Mouse (Mus musculus) left cerebral cortex, postnatal 4 days (tissue): Measurements from ENCODE around the gene Cbr4. TPM values are rescaled to one million over a fixed set of nuclear protein-coding genes. Genes with fewer than 3 reads are reported as not detected.

Source experiments
- DNase-seq: peaks from one replicate; pipeline ENCODE4 v3.0.0-alpha.2; 2022
- intact Hi-C: fragments of 180-260 bp; cut with DNase I; formaldehyde crosslinking; loops from one replicate; pipeline ENCODE4 v1.15.1; 2025
- total RNA-seq, 2 experiments: library from RNA; stranded (reverse); gene quantifications; 2 replicates each; pipeline ENCODE4 v1.2.3; 2021

Gene Cbr4
- 10 to 100 TPM; 12.5 to 14.0 TPM for total RNA-seq

- DNase-seq = peak; percentile 84
- intact Hi-C loops = loop anchor here (10.0 kb wide), 1 partner anchor 263 kb away; the partner anchor contains the start of gene Sh3rf1
These were observed at the start of gene Cbr4 for GRCm38 (mm10) chr8:61487597-61488156. Gene Cbr4, plus strand, starts transcription at chr8:61487734.

DNA sequence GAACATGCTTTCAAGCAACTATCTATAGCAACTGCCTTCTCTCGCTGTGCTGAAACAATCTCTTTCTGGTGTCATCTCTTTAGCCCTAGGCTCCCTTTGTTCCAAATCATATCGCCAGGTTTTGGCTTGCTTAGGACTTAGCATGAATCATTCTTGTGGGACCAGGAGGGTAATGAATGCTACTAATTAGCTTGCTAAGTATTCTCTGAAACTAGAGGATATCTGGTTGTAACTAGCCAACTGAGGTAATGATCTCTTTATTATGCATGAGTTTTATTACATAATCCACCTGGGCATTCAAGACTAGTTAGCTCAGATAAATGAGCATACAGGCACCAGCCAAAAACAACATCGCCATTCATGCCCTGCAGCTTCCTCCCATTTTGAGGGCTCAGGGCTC is 44.5 kb upstream of the Cbr4 start:
- DNase-seq = no peak
- intact Hi-C loops = no loop called here

GRCm38 (mm10) chr8:61444358-61444757 is 43.2 kb upstream of the Cbr4 start:
- intact Hi-C loops = no loop called here
- no peak for DNase-seq

GRCm38 (mm10) chr8:61446329-61446728 is 41.2 kb upstream of the Cbr4 start:
- intact Hi-C loops = no loop called here
- no peak for DNase-seq

DNA sequence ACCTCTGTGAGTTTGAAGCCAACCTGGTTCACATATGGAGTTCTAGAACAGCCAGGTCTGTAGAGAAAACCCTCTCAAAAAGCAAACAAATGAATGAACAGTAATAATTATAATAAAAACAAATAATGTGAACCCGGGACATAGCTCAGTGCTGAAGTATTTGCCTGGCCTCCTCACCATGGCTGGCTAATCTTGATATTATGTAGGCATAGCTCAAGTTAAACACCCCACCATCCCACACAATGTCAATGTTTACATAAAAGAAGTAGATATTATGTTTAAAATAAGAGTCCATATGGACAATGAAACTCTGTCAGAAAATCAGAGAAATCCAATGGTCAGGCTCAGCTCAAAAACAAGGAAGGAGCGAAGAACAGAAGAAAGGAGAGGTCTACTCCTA is 39.4 kb upstream of the Cbr4 start:
- DNase-seq = no peak

DNA sequence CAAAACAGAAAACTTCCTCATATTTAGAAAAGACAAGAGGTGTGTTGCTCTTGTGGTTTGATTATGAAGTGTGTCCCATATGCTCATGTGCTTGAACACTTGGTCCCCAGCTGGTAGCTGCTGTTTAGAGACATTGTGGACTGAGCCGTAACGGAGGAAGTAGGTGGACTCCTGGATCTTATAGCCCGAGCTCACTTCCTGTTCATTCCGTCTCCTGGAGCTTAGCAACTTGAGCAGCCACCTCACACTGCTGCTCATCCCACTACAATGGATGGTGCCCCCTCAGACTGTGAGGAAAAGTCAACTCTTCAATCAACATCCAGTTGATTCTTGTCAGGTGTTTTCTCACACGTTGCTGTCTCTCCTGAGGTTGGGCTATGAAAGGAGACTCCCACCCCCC is 38.7 kb upstream of the Cbr4 start:
- intact Hi-C loops = no loop called here
- no peak for DNase-seq

More for the DNA sequence above, 39.4 kb upstream of the Cbr4 start:
- intact Hi-C loops = no loop called here

DNA sequence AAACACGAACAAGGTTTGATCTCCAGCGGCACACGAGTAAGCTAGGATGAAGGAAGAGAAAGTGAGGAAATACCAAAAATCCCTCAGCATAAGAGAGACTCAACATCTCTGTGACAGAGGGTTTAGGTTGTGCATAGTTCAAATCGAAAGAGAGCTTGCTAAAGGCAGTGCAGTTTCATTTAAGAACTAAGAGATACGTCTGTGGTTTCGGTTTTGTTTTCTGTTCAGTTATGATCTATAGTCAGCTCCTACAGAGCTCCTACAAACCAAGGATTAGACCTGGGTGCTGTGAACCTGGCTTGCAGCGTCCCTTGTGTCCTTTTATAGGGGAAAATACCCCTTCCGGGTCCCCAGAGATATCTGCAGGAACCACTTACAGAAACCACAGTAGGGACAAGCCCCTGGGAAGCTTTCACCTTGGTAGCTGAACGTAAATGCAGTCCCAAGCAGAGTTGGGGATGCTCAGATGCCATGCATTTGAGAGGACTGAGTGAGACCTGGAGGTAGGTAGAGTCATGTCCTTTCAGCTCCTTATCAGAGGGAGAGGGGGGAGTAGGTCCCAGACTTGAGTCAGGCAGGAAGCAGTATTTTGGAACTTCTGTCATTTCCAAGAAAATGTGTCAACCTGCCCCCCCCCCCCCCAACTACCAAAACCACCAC is 36.5 kb upstream of the Cbr4 start:
- DNase-seq = no peak
- intact Hi-C loops = no loop called here

DNA sequence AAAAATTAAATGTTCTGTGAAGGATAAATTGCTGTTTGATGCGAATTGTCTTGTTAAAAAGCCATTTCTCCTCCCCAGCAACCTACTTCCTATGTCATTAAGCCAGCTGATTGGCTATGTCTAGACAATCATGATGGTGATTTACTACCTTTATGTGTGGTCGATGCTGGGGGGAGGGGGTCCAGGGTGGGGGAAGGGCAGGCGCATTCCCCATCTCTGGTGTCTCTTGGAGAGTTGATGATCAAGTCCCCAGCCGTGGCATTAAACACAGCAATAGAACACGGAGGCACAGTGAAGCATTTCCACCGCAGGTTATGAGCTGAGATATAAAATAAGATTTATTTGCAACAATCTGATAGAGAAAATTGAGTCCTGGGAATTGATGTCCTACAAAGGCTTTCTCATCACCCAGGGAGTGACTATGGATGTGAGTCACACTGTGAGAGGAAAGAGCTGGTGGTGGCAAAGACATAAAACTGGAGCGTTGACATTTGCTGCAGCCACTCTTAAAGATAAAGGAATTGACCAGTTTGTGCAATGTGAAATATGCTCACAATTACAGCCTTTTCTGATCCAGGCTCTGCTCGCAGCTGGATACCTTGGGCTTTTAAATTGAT is 35.7 kb upstream of the Cbr4 start:
- intact Hi-C loops = no loop called here
- DNase-seq = no peak

DNA sequence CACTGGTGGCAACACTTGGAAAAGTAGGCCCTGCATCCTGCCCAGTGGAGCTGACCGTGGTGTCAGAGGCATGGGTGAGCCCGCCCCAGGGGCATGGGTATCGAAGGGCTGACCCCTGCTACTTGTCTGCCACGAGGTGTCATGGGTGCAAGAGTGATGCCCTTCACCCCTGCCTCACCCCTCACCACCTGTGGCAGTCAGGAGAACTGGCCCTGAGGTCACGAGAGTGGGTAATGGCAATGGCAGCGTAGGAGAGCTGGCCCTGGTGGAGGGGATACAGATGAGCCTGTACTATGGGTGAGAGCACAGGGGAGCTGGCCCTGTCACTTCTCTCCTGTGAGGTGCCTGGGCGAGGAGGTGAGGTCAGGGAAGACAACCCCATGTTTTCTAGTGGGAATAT is 27.8 kb upstream of the Cbr4 start:
- intact Hi-C loops = no loop called here

GRCm38 (mm10) chr8:61462221-61462620 is 25.3 kb upstream of the Cbr4 start:
- intact Hi-C loops = no loop called here
- no peak for DNase-seq

More for the DNA sequence above, 27.8 kb upstream of the Cbr4 start:
- no peak for DNase-seq

DNA sequence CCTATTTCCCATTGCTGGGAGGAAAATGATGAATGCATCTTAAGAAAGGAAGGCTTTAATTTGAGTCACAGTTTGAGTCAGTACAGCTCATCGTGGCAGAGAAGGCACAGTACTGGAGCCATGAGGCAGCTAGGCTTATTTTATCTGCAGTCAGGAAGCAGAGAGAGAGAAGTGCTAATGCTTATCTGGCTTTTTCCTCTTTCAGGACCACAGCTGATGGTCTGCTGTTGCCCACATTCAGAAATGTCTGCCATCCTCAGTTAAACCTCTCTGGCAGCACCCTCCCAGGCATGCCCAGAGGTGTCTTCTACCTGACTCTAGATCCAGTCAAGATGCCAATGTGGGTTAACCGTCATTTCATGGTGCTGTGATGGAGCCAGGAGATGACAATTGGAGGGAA is 23.1 kb upstream of the Cbr4 start:
- no peak for DNase-seq
- intact Hi-C loops = no loop called here

DNA sequence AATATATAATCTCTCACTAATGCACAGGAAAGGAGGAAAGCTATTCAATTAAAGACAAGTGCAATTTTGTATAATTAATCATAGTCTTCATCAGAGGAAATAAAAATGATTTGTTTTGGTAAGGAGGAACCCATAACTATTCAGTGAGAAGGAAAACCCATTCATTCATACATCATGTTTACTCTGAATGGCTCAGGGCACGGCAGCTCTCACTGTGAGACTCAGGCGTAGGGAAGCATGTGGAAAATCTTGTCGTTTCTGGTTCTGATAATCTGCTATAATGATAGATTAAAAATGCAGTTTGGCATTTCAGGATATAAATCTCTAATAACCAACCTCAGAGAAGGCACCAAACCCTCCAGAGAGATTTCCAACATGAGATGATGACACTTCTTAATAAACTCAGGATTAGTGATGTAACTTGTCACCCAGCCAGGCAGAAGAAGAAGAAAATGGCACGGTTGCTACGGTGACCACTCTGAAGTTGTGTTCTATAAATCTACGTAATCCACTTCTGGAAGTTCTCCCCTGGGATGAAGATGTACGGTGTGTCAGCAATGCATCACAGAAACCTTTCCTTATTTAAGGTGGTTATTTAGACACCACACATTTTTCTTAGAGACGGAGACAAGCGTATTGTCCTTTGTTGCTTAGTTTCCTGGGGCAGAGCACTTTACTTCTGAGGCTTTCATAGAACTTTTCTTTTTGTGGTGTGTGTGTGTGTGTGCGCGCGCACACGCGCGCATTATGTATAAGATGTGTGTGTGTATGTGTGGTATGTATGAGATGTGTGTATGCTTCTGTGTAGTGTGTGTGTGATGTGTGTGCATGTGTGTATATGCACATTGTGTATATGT is 20.6 kb upstream of the Cbr4 start:
- no peak for DNase-seq
- intact Hi-C loops = no loop called here

DNA sequence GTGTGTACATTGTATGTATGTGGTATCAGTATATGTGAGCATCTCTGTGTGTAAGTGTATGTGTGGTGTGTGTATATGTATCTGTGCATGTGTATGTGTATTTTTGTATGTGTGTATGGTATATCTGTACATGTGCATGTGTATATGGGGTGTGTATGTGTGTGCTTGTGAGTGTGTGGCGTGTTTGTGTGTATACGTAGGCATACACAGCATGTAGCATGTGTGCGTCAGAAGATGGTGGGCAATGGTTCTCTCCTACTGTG is 20.1 kb upstream of the Cbr4 start:
- intact Hi-C loops = no loop called here
- DNase-seq = no peak

DNA sequence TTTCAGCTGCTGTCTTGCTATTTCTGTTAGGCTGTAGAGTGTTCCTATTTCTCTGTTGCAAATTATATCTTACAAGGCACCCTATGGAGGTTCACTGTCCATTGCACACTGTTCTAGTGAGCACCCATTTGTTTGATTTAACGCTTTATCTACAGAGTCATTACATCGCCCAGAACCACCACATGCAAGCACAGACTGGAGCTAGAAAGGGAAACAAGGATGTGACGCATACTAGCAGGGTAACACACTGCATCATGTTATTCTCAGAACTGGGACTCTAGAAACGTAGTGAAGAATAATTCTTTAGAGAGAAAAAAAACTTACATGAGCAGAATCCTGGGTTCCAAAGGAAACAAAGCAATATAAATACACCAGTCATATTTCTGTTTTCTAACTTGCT is 17.3 kb upstream of the Cbr4 start:
- DNase-seq = no peak

GRCm38 (mm10) chr8:61475251-61475673 is 12.3 kb upstream of the Cbr4 start:
- intact Hi-C loops = no loop called here
- DNase-seq = no peak

More for the DNA sequence above, 17.3 kb upstream of the Cbr4 start:
- intact Hi-C loops = no loop called here

DNA sequence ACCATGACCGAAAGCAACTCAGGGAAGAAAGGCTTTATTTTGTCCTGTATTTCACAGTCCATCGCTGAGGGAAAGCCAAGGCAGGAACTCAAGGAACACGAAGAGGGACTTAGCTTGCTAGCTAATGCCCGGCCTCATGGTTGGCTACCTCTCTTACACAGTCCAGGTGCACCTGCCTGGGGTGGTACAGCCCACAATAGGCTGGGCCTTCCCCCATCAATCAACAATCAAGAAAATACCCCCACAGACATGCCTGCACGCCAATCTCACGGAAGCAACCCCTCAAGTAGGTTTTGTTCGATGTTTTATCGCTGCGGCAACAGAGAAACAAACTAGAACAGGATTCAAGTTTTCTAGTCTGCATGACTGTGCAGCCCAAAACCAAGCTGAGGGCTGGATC is 11.4 kb upstream of the Cbr4 start:
- intact Hi-C loops = no loop called here

DNA sequence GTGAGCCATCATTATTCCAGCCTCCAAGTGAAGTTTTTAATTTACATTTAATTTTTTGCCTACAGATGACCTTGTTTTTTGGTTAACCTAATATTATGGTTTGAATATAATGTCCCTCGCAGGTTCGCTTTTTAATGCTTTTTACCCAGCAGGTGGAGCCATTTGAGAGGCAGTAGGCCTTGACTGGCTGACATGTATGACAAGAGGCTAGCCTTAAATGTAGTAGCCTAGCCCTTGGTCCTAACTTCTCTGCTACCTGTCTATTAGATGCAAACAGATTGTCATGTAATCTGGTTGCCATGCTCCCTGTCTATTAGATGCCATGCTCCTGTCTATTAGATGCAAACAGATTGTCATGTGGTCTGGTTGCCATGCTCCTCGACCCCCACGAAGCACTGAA is 9.4 kb upstream of the Cbr4 start:
- intact Hi-C loops = no loop called here
- DNase-seq = no peak

More for the DNA sequence above, 11.4 kb upstream of the Cbr4 start:
- no peak for DNase-seq

DNA sequence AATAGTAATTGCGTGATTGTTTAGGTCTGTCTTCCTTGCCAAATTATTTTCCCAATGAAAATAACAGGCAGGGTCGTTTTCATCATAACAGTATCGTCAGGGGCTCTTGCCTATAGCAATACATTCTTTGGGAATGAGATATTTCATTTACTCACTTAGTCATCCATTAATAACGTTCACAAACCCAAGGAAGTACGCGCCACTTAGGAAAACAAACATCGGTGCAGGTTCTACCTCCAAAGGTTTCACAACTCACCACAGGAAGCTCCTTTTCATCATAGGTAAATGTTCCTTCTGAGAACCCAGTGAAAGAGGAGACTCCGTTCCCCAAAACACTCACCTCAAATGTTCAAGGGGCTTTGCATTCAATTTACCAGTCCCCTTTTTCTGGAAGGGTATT is 8.7 kb upstream of the Cbr4 start:
- intact Hi-C loops = no loop called here
- DNase-seq = no peak

- DNase-seq = peak; percentile 59
- intact Hi-C loops = loop anchor here (10.0 kb wide), 1 partner anchor 255 kb away; the partner anchor contains the start of gene Sh3rf1
These were observed 7.9 kb upstream of the Cbr4 start for GRCm38 (mm10) chr8:61479506-61480214.

GRCm38 (mm10) chr8:61480260-61480967 is 7.1 kb upstream of the Cbr4 start:
- no peak for DNase-seq
- intact Hi-C loops = loop anchor here (10.0 kb wide), 1 partner anchor 256 kb away; the partner anchor contains the start of gene Sh3rf1
